Mouse (Mus musculus): Measurements from ENCODE around the gene Fam84a.
A peak's percentile ranks its signal among the peaks of the same experiment; 100 is the strongest.

Fam84a gene

GRCm38 (mm10) chr12:14151921-14152320 lies at the start of gene Fam84a:
Gene Fam84a, minus strand, starts transcription at chr12:14152054.
- peak; percentile 78 for ATAC-seq (ENCODE audit: insufficient number of reproducible peaks, low FRiP score, low TSS enrichment)

GRCm38 (mm10) chr12:14195479-14195878 lies 43.6 kb upstream of the Fam84a start:
- ATAC-seq (ENCODE audit: insufficient number of reproducible peaks, low FRiP score, low TSS enrichment), result no peak

GRCm38 (mm10) chr12:14186689-14187195 lies 34.9 kb upstream of the Fam84a start:
- no peak for ATAC-seq (ENCODE audit: insufficient number of reproducible peaks, low FRiP score, low TSS enrichment)

- no peak for ATAC-seq (ENCODE audit: insufficient number of reproducible peaks, low FRiP score, low TSS enrichment)
These were observed 13.9 kb upstream of the Fam84a start for GRCm38 (mm10) chr12:14165713-14166112.

- ATAC-seq (ENCODE audit: insufficient number of reproducible peaks, low FRiP score, low TSS enrichment), result no peak
These were observed 13.1 kb upstream of the Fam84a start for GRCm38 (mm10) chr12:14164936-14165335.

- ATAC-seq (ENCODE audit: insufficient number of reproducible peaks, low FRiP score, low TSS enrichment), result no peak
These were observed 572 bp upstream of the Fam84a start for GRCm38 (mm10) chr12:14152426-14152825.

GRCm38 (mm10) chr12:14150936-14151631 lies 770 bp downstream of the Fam84a start:
- ATAC-seq (ENCODE audit: insufficient number of reproducible peaks, low FRiP score, low TSS enrichment), result no peak

GRCm38 (mm10) chr12:14150568-14150909 lies 1.3 kb downstream of the Fam84a start:
- peak; percentile 8; the same call in 1 of the 2 replicates for ATAC-seq (ENCODE audit: insufficient number of reproducible peaks, low FRiP score, low TSS enrichment)

- peak; percentile 69 for ATAC-seq (ENCODE audit: insufficient number of reproducible peaks, low FRiP score, low TSS enrichment)
These were observed 1.8 kb downstream of the Fam84a start for GRCm38 (mm10) chr12:14149843-14150567.

GRCm38 (mm10) chr12:14149022-14149842 lies 2.6 kb downstream of the Fam84a start:
- ATAC-seq (ENCODE audit: insufficient number of reproducible peaks, low FRiP score, low TSS enrichment), result no peak

- ATAC-seq (ENCODE audit: insufficient number of reproducible peaks, low FRiP score, low TSS enrichment), result no peak
These were observed 14.8 kb downstream of the Fam84a start for GRCm38 (mm10) chr12:14137046-14137445.

- peak; percentile 58; the same call in 1 of the 2 replicates for ATAC-seq (ENCODE audit: insufficient number of reproducible peaks, low FRiP score, low TSS enrichment)
These were observed 37.1 kb downstream of the Fam84a start for GRCm38 (mm10) chr12:14114730-14115129.

GRCm38 (mm10) chr12:14096944-14097343 lies 54.9 kb downstream of the Fam84a start:
- ATAC-seq (ENCODE audit: insufficient number of reproducible peaks, low FRiP score, low TSS enrichment), result no peak

Data from cerebellum, adult (tissue).